Mouse (Mus musculus) C2C12 (cell line): ENCODE measurements at regions not wholly inside any gene's neighbourhood (a gene's known extent, or its start where the extent isn't known, plus 50 kb on each side); places are given as distances from the start of the nearest gene placed in this dataset.
A peak's percentile ranks its signal among the peaks of the same experiment; 100 is the strongest.

Experiments used
- H3K27me3 ChIP-seq: one replicate; pipeline ENCODE4 v1.6.1; 2011; ENCODE audit not compliant: control insufficient read depth, insufficient read depth, insufficient read length
- H3K36me3 ChIP-seq: one replicate; pipeline ENCODE4 v1.6.1; 2011; ENCODE audit not compliant: control insufficient read depth, insufficient read depth
- H3K4me3 ChIP-seq: one replicate; pipeline ENCODE4 v1.5.1; 2011; ENCODE audit warnings: mild to moderate bottlenecking, control low read depth; ENCODE audit not compliant: poor library complexity, insufficient read depth, severe bottlenecking
- H3K79me2 ChIP-seq: one replicate; pipeline ENCODE4 v1.6.1; 2011; ENCODE audit not compliant: control insufficient read depth, insufficient read depth
- H3K79me3 ChIP-seq: one replicate; pipeline ENCODE4 v1.6.1; 2011; ENCODE audit warnings: low read depth, control low read depth
- H3ac ChIP-seq: one replicate; pipeline ENCODE3; 2011; ENCODE audit warnings: low read depth; ENCODE audit not compliant: control insufficient read depth, insufficient read length
- CEBPB ChIP-seq: IDR thresholded peaks from one replicate; pipeline ENCODE4 v1.6.1; 2011; ENCODE audit warnings: low read depth, mild to moderate bottlenecking, control low read depth, moderate library complexity
- CTCF ChIP-seq: IDR thresholded peaks from one replicate; pipeline ENCODE4 v1.5.1; 2011; ENCODE audit not compliant: control insufficient read depth, insufficient read depth, insufficient read length
- FOSL1 ChIP-seq: IDR thresholded peaks from one replicate; pipeline ENCODE4 v1.8.0; 2011; ENCODE audit warnings: mild to moderate bottlenecking, low read length; ENCODE audit not compliant: poor library complexity, insufficient read depth, severe bottlenecking
- MAX ChIP-seq: IDR thresholded peaks from one replicate; pipeline ENCODE4 v1.6.1; 2011; ENCODE audit warnings: mild to moderate bottlenecking, control low read depth
- MYOD1 ChIP-seq: IDR thresholded peaks from one replicate; pipeline ENCODE4 v1.6.1; 2011; ENCODE audit warnings: low read depth; ENCODE audit not compliant: control insufficient read depth, insufficient read length
- MYOG ChIP-seq: IDR thresholded peaks from one replicate; pipeline ENCODE4 v1.6.1; 2011; ENCODE audit not compliant: control insufficient read depth, insufficient read length; ENCODE audit errors: extremely low read depth
- USF1 ChIP-seq: IDR thresholded peaks from one replicate; pipeline ENCODE4 v1.6.1; 2011; ENCODE audit warnings: low read depth, mild to moderate bottlenecking, control low read depth, moderate library complexity

DNA sequence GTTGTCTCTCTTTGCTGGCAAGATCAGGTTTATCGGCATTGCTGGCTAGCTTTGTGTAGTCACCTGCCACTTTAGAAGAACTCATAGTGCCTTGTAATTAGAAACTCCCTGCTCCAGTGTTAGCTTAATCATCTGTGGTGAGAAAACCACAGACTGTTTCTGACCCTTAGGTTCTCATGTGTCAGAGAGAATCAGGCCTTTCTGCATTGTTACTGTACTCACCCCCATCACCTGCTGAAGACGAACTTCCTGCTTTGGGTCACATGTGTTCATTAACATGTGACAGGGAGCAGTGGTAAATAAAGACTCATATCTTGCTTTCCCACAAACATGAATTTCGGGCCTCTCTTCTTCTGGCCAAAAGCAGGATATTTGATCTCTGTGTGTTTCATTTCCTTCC lies 102.6 kb downstream of the Cnga2 start:
- Histone ChIP-seq H3K36me3 (no peaks in the 10 kb centered on the region), H3ac (no peak overlapping the region), H3K27me3 (no peaks in the 10 kb centered on the region), H3K79me2 (no peaks in the 10 kb centered on the region), H3K4me3 (no peak overlapping the region), H3K79me3 (no peaks in the 10 kb centered on the region)
- peak; percentile 66 for TF ChIP-seq USF1
- TF ChIP-seq MYOG: no peak
- no peak for TF ChIP-seq MAX
- no peak for TF ChIP-seq CTCF
- TF ChIP-seq FOSL1: no peak
- TF ChIP-seq CEBPB: no peak
- TF ChIP-seq MYOD1: peak; percentile 56

DNA sequence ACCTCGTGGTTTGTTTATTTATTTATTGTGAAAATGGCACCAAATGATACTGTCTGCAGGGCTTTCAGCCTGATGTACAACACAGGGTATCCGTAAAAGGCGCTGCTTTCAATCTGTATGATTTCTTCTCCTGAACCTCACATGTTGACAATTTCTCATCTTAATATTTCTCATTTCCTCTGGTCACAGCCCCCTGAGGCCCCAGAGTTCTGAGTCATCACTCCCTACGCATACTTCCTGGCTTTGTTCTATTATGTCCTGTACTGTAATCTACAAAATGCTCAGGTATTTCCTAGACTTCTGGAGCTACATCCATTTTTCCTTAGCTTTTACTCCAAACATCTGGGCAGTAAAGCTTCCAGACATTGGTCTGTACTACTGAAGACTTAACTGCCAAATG lies 103.0 kb downstream of the Cnga2 start:
- no peaks in the 10 kb centered on the region for H3K79me3 ChIP-seq
- H3K79me2 ChIP-seq: no peaks in the 10 kb centered on the region
- H3ac ChIP-seq: no peak overlapping the region
- H3K27me3 ChIP-seq: no peaks in the 10 kb centered on the region
- TF ChIP-seq MYOG: no peak
- no peak for TF ChIP-seq FOSL1
- TF ChIP-seq CTCF: no peak
- TF ChIP-seq CEBPB: no peak
- no peak for TF ChIP-seq MAX
- no peak for TF ChIP-seq MYOD1
- H3K36me3 ChIP-seq: no peaks in the 10 kb centered on the region
- H3K4me3 ChIP-seq: no peak overlapping the region

DNA sequence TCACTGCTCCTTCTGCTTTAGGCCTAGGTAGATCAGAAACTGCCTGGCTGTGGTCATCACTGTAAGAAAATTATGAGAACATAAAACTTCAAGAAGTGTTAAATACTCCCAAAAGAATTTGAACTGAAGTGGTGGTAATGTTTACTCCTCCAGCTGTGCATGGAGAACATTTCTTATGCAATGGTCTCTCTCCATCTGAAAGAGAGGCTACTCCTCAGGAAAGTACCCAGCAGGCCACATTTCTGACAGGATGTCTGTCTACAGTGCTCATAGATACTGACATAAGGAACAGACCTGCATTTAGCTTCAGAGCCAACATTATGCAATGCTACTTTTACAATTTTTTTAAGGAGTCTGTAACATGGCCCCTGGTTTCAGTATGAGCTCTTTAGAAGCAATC lies 79.9 kb upstream of the Magea4 start:
- no peak overlapping the region for H3ac ChIP-seq
- no peaks in the 10 kb centered on the region for H3K27me3 ChIP-seq
- no peaks in the 10 kb centered on the region for H3K79me2 ChIP-seq
- H3K79me3 ChIP-seq: no peaks in the 10 kb centered on the region
- no peak overlapping the region for H3K4me3 ChIP-seq
- no peak for TF ChIP-seq MYOG
- TF ChIP-seq MAX: no peak
- no peaks in the 10 kb centered on the region for H3K36me3 ChIP-seq

DNA sequence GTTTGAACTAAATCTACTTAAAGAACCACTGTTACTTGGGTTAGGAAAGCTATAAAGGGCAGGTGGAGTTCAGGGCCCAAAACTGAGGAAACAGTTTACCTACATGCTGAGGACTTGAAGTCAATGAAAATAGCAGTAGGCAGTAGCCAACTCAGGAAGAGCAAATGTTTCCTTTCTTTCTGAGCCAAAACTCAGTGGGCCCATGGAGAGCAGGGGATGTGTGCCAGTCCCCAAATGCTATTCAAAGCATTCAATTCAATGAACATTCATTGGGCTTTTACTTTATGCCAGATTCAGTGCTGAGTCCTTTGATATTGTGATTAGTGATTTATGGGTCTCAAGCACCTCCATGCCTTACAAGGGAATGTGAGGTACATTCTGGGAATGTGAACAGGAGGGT lies 52.7 kb upstream of the Magea4 start:
- Histone ChIP-seq H3K27me3 (no peaks in the 10 kb centered on the region), H3K36me3 (no peaks in the 10 kb centered on the region), H3K4me3 (no peak overlapping the region), H3ac (no peak overlapping the region), H3K79me3 (no peaks in the 10 kb centered on the region), H3K79me2 (no peaks in the 10 kb centered on the region)
- TF ChIP-seq CEBPB: no peak
- no peak for TF ChIP-seq MYOD1
- TF ChIP-seq CTCF: no peak
- no peak for TF ChIP-seq MAX
- TF ChIP-seq USF1: no peak
- no peak for TF ChIP-seq FOSL1
- TF ChIP-seq MYOG: no peak
